Mouse (Mus musculus): ENCODE data around the gene Mef2a. TPM values are rescaled to one million over a fixed set of nuclear protein-coding genes. Genes with fewer than 3 reads are reported as not detected.

Mef2a gene
- polyA plus RNA-seq, 1 experiment, result 66.6 TPM

GRCm38 (mm10) chr7:67203625-67204024 is 169.0 kb downstream of the Mef2a start:
- Histone ChIP-seq H3K27me3 (ENCODE audit: control insufficient read depth, insufficient read depth, low read length) (no peaks in the 10 kb centered on the region), H3K36me3 (ENCODE audit: control insufficient read depth, insufficient read depth, low read length) (no peaks in the 10 kb centered on the region), H3K4me1 (replicated peaks; ENCODE audit: control insufficient read depth, insufficient read depth, low read length) (no peaks in the 10 kb centered on the region), H3K27ac (ENCODE audit: control insufficient read depth, insufficient read depth, low read length) (no peak overlapping the region), H3K4me3 (ENCODE audit: control insufficient read depth, insufficient read depth, low read length) (no peak overlapping the region)
- TF ChIP-seq CTCF (IDR thresholded peaks at IDR 0.05; ENCODE audit: borderline replicate concordance, control insufficient read depth, extremely low read depth, insufficient read depth, low read length, poor library complexity) (no peak), POLR2A (IDR thresholded peaks at IDR 0.05; ENCODE audit: control insufficient read depth, extremely low read depth, insufficient read depth, low read length, poor library complexity) (no peak)
- DNase-seq, result no peak
- 96% methylated on average over 3 of the region's 3 CpGs for WGBS

GRCm38 (mm10) chr7:67199412-67199811 is 173.2 kb downstream of the Mef2a start:
- Histone ChIP-seq H3K36me3 (ENCODE audit: control insufficient read depth, insufficient read depth, low read length) (no peaks in the 10 kb centered on the region), H3K27ac (ENCODE audit: control insufficient read depth, insufficient read depth, low read length) (no peak overlapping the region), H3K27me3 (ENCODE audit: control insufficient read depth, insufficient read depth, low read length) (no peaks in the 10 kb centered on the region), H3K4me3 (ENCODE audit: control insufficient read depth, insufficient read depth, low read length) (no peak overlapping the region), H3K4me1 (replicated peaks; ENCODE audit: control insufficient read depth, insufficient read depth, low read length) (no peaks in the 10 kb centered on the region)
- TF ChIP-seq CTCF (IDR thresholded peaks at IDR 0.05; ENCODE audit: borderline replicate concordance, control insufficient read depth, extremely low read depth, insufficient read depth, low read length, poor library complexity) (peak; percentile 81), POLR2A (IDR thresholded peaks at IDR 0.05; ENCODE audit: control insufficient read depth, extremely low read depth, insufficient read depth, low read length, poor library complexity) (no peak)
- WGBS, result 19% methylated on average over 10 of the region's 10 CpGs
- DNase-seq, result peak; percentile 61

- WGBS, result 88% methylated on average over 4 of the region's 4 CpGs
- TF ChIP-seq CTCF (IDR thresholded peaks at IDR 0.05; ENCODE audit: borderline replicate concordance, control insufficient read depth, extremely low read depth, insufficient read depth, low read length, poor library complexity), result no peak
- TF ChIP-seq POLR2A (IDR thresholded peaks at IDR 0.05; ENCODE audit: control insufficient read depth, extremely low read depth, insufficient read depth, low read length, poor library complexity), result no peak
- no peak overlapping the region for H3K4me3 ChIP-seq (ENCODE audit: control insufficient read depth, insufficient read depth, low read length)
Measured at GRCm38 (mm10) chr7:67183786-67184185, 188.9 kb downstream of the Mef2a start.

More at GRCm38 (mm10) chr7:67183786-67184185, 188.9 kb downstream of the Mef2a start:
- H3K27me3 ChIP-seq (ENCODE audit: control insufficient read depth, insufficient read depth, low read length), result no peaks in the 10 kb centered on the region
- H3K36me3 ChIP-seq (ENCODE audit: control insufficient read depth, insufficient read depth, low read length), result no peaks in the 10 kb centered on the region
- DNase-seq, result no peak
- no peaks in the 10 kb centered on the region for H3K4me1 ChIP-seq (replicated peaks; ENCODE audit: control insufficient read depth, insufficient read depth, low read length)
- H3K27ac ChIP-seq (ENCODE audit: control insufficient read depth, insufficient read depth, low read length), result no peak overlapping the region

Other genes starting within 250 kb of the Mef2a start
- 9.3 and 10.3 TPM in 2 replicates for gene Lysmd4, start 150.3 kb downstream of the Mef2a start, polyA plus RNA-seq (2012; rRNA removed)